Mouse (Mus musculus) cerebellum, adult 9-10 months (tissue): ENCODE data around the gene Higd2a.

Experiments
- DNase-seq: peaks from one replicate; pipeline ENCODE4 v3.0.0; 2022

Higd2a gene

GRCm38 (mm10) chr13:54629128-54629527 lies 39.1 kb downstream of the Higd2a start:
- no peak for DNase-seq

- no peak for DNase-seq
Measured at GRCm38 (mm10) chr13:54632731-54633277, 42.8 kb downstream of the Higd2a start.

GRCm38 (mm10) chr13:54635011-54635410 lies 45.0 kb downstream of the Higd2a start:
- no peak for DNase-seq
